Mouse (Mus musculus): Measurements from ENCODE around the gene Ptpn5. TPM values are rescaled to one million over a fixed set of nuclear protein-coding genes. Genes with fewer than 3 reads are reported as not detected.

Ptpn5 gene
- polyA plus RNA-seq (2014; fragmentation: Illumina TruSeq; extraction: RNeasy Lipid Tissue Mini Kit (QIAGEN cat#74804); ENCODE audit: low read depth, low replicate concordance): not detected

GRCm38 (mm10) chr7:47133331-47133730 lies at the start of gene Ptpn5:
Gene Ptpn5, minus strand, starts transcription at chr7:47133684.

GRCm38 (mm10) chr7:47050366-47050765 lies 83.1 kb downstream of the Ptpn5 start, which contains the start of gene Tmem86a:
Gene Tmem86a, plus strand, starts transcription at chr7:47050601.

Other genes with a start within 250 kb of the Ptpn5 start
- gene Tsg101, start 213.7 kb downstream of the Ptpn5 start, polyA plus RNA-seq (2014; fragmentation: Illumina TruSeq; extraction: RNeasy Lipid Tissue Mini Kit (QIAGEN cat#74804); ENCODE audit: low read depth, low replicate concordance): 349 TPM
- gene Uevld, start 175.2 kb downstream of the Ptpn5 start, polyA plus RNA-seq (2014; fragmentation: Illumina TruSeq; extraction: RNeasy Lipid Tissue Mini Kit (QIAGEN cat#74804); ENCODE audit: low read depth, low replicate concordance): 36.5 TPM
- gene Gm9999, start 150.1 kb downstream of the Ptpn5 start, polyA plus RNA-seq (2014; fragmentation: Illumina TruSeq; extraction: RNeasy Lipid Tissue Mini Kit (QIAGEN cat#74804); ENCODE audit: low read depth, low replicate concordance): not detected
- 58.1 TPM for gene Spty2d1, start 125.3 kb downstream of the Ptpn5 start, polyA plus RNA-seq (2014; fragmentation: Illumina TruSeq; extraction: RNeasy Lipid Tissue Mini Kit (QIAGEN cat#74804); ENCODE audit: low read depth, low replicate concordance)
- not detected for gene Tmem86a, start 83.1 kb downstream of the Ptpn5 start, polyA plus RNA-seq (2014; fragmentation: Illumina TruSeq; extraction: RNeasy Lipid Tissue Mini Kit (QIAGEN cat#74804); ENCODE audit: low read depth, low replicate concordance)
- not detected for gene Mrgpra6, start 71.2 kb upstream of the Ptpn5 start, polyA plus RNA-seq (2014; fragmentation: Illumina TruSeq; extraction: RNeasy Lipid Tissue Mini Kit (QIAGEN cat#74804); ENCODE audit: low read depth, low replicate concordance)
- not detected for gene Mrgpra9, start 119.2 kb upstream of the Ptpn5 start, polyA plus RNA-seq (2014; fragmentation: Illumina TruSeq; extraction: RNeasy Lipid Tissue Mini Kit (QIAGEN cat#74804); ENCODE audit: low read depth, low replicate concordance)
- gene Mrgpra1, start 220.6 kb upstream of the Ptpn5 start, polyA plus RNA-seq (2014; fragmentation: Illumina TruSeq; extraction: RNeasy Lipid Tissue Mini Kit (QIAGEN cat#74804); ENCODE audit: low read depth, low replicate concordance): not detected

All from sigmoid colon, adult 10 weeks (tissue).